Mouse (Mus musculus): ENCODE measurements around the gene Fam193a. TPM values are rescaled to one million over a fixed set of nuclear protein-coding genes. Genes with fewer than 3 reads are reported as not detected.
A peak's percentile ranks its signal among the peaks of the same experiment; 100 is the strongest.

Gene Fam193a
- polyA plus RNA-seq (2016; fragmentation: Nextera tagmentation; extraction: Ambion mirVana): 16.0 and 17.8 TPM in 2 replicates

DNA sequence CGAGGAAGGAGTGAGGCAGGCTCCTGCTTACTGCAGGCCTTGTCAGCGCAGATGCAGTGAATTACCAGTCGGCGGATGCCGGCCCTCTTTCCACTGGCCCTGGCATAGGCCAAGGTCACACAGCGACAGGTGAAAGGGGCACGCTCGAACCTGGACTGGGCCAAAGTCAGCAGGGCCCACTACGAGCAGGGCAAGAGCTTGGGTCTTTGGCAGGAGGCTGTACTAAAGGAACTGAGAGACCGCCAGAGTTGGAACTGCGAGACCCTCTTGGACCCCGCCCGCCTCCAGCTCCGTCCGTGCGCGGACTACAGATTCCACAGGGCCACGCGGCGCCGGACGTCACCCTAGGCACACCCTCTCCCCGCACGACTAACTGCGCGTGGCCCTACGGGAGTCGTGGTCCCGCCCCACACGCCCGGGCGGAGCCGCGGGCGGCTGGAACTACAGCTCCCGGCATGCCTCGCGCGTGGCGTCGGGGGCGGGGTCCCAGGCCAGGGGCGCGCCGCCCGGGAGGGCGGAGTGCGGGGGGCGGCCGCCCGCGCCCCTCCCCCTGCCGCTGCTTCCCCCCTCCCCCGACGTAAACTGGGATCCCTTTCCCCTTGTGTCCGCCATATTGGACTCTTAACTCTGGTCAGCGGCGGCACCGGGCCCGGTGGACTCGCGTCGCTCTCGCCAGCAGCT, at the start of gene Fam193a:
Gene Fam193a (plus strand): TSS at position 593 of the 681 bp plus-strand sequence.
- peak; percentile 100 for ATAC-seq (ENCODE audit: low FRiP score)
- Histone ChIP-seq H3K4me2 (replicated peaks) (peak within 1 kb of the TSS; percentile 72), H3K27me3 (no peaks in the 10 kb centered on the region), H3K9me3 (replicated peaks) (no peaks in the 10 kb centered on the region), H3K36me3 (no peaks in the 10 kb centered on the region), H3K27ac (peak within 1 kb of the TSS; percentile 85), H3K4me3 (peak within 1 kb of the TSS; percentile 96), H3K9ac (peak within 1 kb of the TSS; percentile 93), H3K4me1 (peaks cover 22% of the 10 kb centered on the region)
- under 1% methylated on average over 52 of the region's 64 CpGs for WGBS

DNA sequence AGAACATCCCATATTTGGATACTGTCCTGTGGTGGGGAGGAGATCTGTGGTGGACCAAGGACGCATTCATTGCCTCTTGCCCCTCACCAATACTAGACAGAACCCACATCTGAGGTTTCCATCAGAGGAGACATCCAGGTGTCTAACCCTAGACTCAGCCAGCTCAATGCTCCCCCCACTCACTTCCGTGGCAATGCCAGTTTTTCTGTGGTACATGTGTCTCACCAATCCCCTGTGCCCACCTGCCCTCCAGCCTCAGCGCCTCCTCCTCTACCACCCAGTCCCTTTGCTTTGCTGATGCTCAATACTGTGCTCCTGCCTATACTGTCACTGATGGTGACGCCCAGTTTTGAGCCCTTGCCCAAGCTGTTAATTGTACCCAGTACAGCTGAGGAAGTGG, 48.5 kb upstream of the Fam193a start:
- no peak overlapping the region for H3K4me3 ChIP-seq
- no peak overlapping the region for H3K27ac ChIP-seq
- WGBS: 78% methylated on average over 4 of the region's 4 CpGs
- H3K9me3 ChIP-seq (replicated peaks): no peaks in the 10 kb centered on the region
- H3K4me2 ChIP-seq (replicated peaks): no peak overlapping the region
- ATAC-seq (ENCODE audit: low FRiP score): no peak
- no peaks in the 10 kb centered on the region for H3K27me3 ChIP-seq
- no peaks in the 10 kb centered on the region for H3K36me3 ChIP-seq
- no peaks in the 10 kb centered on the region for H3K4me1 ChIP-seq
- no peak overlapping the region for H3K9ac ChIP-seq

DNA sequence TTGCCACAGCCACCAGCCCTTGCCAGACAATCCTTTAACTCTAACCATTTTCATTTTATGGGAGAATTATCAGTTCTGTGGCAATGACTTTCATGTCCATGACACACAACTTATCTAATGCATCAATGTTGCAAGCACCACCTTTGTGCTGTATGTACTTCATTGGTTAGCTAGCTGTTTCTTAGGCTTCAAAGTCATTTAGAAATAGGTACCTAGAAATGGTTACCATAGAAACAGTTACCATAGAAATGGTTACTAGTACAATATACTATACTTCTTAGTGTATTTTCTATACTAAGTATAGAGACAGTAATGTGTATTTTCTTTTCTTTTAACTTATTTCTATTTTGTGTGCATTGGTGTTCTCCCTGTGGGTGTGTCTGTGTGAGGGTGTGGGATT, 44.4 kb upstream of the Fam193a start:
- Histone ChIP-seq H3K4me2 (replicated peaks) (no peak overlapping the region), H3K9me3 (replicated peaks) (no peaks in the 10 kb centered on the region), H3K4me3 (no peak overlapping the region), H3K9ac (no peak overlapping the region), H3K27ac (no peak overlapping the region), H3K36me3 (no peaks in the 10 kb centered on the region), H3K4me1 (peaks cover 7% of the 10 kb centered on the region), H3K27me3 (0 out of 2 replicates have a peak, but pooled peaks cover 3% of the 10 kb centered on the region)
- ATAC-seq (ENCODE audit: low FRiP score): no peak

DNA sequence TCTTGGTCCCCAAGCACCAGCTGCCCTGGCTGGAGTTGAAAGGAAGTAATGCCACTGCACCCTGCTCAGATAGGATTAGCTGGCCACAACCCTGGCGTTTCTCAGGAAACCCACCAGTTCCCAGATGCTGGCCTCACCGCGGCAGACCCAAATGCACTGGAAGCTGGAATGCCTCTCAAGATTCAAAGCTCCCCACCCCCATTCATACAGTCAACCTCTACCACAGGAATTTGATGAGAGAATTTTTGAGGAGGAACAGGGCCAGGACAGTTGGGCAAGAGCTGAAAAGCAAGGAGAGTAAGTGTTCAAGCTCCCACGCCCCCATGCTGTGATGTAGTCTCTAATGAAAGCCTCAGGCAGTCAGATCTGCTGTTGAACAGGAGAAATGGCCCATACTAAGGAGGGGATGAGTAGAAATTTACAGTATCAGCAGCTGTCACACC, 43.5 kb upstream of the Fam193a start:
- no peak; the same call in 1 of the 2 replicates for ATAC-seq (ENCODE audit: low FRiP score)
- 0 out of 2 replicates have a peak, but pooled peaks cover 3% of the 10 kb centered on the region for H3K27me3 ChIP-seq
- H3K36me3 ChIP-seq: no peaks in the 10 kb centered on the region
- no peak overlapping the region for H3K9ac ChIP-seq
- no peaks in the 10 kb centered on the region for H3K9me3 ChIP-seq (replicated peaks)
- H3K27ac ChIP-seq: no peak overlapping the region
- peaks cover 7% of the 10 kb centered on the region for H3K4me1 ChIP-seq
- peak overlapping the region; percentile 34; the same call in 1 of the 2 replicates for H3K4me3 ChIP-seq
- H3K4me2 ChIP-seq (replicated peaks): peak overlapping the region; percentile 55; the same call in 1 of the 2 replicates
- WGBS: 30% methylated on average over 4 of the region's 4 CpGs

DNA sequence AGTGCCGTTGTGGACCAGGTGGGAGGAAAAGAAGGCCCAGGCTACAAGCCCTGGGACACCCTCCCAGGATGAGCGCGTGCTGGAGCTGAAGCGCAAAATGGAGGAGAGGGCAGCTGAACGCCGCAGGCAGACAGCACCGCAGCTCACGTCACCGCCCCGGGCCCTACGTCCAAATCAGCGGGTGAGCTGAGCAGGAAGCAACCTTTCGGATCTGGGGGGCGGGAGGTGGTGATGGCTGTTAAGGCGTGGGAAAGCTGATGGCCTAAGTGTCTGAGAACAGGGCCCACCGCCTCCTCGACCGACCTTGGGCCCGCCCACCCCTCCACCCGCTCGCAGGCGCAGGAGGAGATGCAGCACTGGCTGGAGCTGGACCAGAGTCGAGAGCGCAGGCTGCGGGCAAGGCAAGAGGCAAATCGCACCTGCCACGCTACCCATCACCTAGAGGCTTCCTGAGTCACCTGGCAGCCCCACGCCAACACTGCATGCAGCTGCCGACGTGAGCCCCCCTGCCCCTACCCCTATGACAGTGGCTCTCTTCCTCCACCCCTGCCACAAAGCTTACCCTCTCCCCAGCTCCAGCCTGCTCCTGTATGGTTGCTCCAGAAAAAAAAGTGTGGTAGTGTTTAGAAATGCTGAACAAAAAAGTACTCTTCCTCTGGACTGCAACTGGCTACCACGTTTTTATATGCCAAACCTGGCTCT, 42.7 kb upstream of the Fam193a start:
- Histone ChIP-seq H3K9ac (peak overlapping the region; percentile 62), H3K4me1 (peaks cover 7% of the 10 kb centered on the region), H3K4me3 (peak overlapping the region; percentile 34), H3K4me2 (replicated peaks) (peak overlapping the region; percentile 55), H3K27me3 (0 out of 2 replicates have a peak, but pooled peaks cover 3% of the 10 kb centered on the region), H3K27ac (no peak overlapping the region), H3K9me3 (replicated peaks) (no peaks in the 10 kb centered on the region), H3K36me3 (no peaks in the 10 kb centered on the region)
- peak; percentile 73 for ATAC-seq (ENCODE audit: low FRiP score)
- WGBS: 10% methylated on average over 31 of the region's 31 CpGs

DNA sequence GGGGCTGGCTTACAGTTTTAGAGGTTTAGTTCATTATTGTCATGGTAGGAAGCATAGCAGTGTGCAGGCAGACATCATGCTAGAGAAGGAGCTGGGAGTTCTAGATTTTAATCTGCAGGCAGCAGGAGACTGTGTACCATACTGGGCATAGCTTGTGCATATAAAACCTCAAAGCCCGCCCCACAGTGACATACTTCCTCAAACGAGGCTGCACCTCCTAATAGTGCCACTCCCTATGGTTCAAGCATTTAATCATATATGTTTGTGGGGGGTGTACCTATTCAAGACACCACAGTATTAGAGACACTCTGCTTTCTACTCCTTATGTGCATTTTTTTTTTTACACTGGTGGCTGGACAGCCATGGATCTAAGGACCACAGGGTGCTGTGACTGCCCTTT, 39.6 kb upstream of the Fam193a start:
- H3K27ac ChIP-seq: no peak overlapping the region
- WGBS: 88% methylated on average over 2 of the region's 2 CpGs
- ATAC-seq (ENCODE audit: low FRiP score): no peak
- H3K4me3 ChIP-seq: no peak overlapping the region
- no peak overlapping the region for H3K9ac ChIP-seq
- no peaks in the 10 kb centered on the region for H3K36me3 ChIP-seq
- no peak overlapping the region for H3K4me2 ChIP-seq (replicated peaks)
- H3K9me3 ChIP-seq (replicated peaks): no peaks in the 10 kb centered on the region
- H3K4me1 ChIP-seq: peaks cover 8% of the 10 kb centered on the region
- 0 out of 2 replicates have a peak, but pooled peaks cover 3% of the 10 kb centered on the region for H3K27me3 ChIP-seq

DNA sequence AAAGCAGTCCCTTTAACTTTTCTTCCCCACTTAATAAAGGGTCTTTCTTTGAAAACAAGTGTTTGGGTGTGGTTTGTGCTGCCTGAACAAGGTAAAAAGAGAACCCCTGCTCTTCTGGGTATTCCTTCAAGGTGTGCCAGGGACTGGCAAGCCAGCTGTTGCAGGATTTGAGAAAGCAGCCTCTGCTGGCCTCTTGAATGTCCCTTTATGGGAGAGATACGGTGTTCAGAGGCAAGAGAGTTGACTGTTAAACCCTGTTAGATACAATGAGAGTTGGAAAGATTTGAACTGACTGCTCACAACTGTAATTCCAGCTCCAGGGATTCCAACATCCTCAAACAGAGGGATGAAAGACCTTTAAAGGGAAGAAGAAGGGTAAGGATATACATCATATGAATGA, 35.7 kb upstream of the Fam193a start:
- Histone ChIP-seq H3K36me3 (no peaks in the 10 kb centered on the region), H3K4me2 (replicated peaks) (no peak overlapping the region), H3K4me1 (peaks cover 20% of the 10 kb centered on the region), H3K9me3 (replicated peaks) (no peaks in the 10 kb centered on the region), H3K27me3 (no peaks in the 10 kb centered on the region), H3K27ac (no peak overlapping the region), H3K9ac (no peak overlapping the region), H3K4me3 (no peak overlapping the region)
- no peak for ATAC-seq (ENCODE audit: low FRiP score)
- 91% methylated on average over 1 of the region's 1 CpGs for WGBS

DNA sequence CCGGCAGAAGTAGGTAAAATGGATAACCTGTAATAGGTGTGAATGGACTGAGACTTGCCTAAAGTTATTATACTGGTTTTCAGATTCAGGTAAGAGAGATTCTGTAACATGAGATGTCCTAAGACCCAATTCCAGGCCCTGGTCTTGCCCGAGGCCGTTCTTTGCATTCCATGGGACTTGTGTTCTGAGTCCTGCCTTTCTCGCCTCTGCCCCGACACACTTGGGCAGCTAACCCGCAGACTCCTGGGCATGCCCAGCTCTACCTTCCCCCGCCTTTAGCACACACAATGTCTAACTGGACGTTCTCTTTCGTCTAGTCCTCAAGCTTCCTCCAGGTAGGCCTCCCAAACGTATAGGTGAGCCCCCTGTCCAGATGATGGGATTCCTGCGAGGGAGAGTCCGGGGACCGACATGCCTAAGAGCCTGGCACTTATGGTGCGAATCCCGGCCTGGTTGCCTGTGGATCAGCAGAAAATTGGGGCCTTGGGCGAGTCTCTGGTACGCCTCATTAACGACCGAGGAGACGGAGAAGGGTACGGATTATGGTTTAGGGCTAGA, 34.1 kb upstream of the Fam193a start:
- Histone ChIP-seq H3K9me3 (replicated peaks) (no peaks in the 10 kb centered on the region), H3K4me2 (replicated peaks) (peak overlapping the region; percentile 78), H3K9ac (peak overlapping the region; percentile 89), H3K4me3 (peak overlapping the region; percentile 97), H3K27me3 (no peaks in the 10 kb centered on the region), H3K4me1 (peaks cover 20% of the 10 kb centered on the region), H3K27ac (peak overlapping the region; percentile 88), H3K36me3 (no peaks in the 10 kb centered on the region)
- WGBS: 3% methylated on average over 21 of the region's 21 CpGs
- peak; percentile 76 for ATAC-seq (ENCODE audit: low FRiP score)

DNA sequence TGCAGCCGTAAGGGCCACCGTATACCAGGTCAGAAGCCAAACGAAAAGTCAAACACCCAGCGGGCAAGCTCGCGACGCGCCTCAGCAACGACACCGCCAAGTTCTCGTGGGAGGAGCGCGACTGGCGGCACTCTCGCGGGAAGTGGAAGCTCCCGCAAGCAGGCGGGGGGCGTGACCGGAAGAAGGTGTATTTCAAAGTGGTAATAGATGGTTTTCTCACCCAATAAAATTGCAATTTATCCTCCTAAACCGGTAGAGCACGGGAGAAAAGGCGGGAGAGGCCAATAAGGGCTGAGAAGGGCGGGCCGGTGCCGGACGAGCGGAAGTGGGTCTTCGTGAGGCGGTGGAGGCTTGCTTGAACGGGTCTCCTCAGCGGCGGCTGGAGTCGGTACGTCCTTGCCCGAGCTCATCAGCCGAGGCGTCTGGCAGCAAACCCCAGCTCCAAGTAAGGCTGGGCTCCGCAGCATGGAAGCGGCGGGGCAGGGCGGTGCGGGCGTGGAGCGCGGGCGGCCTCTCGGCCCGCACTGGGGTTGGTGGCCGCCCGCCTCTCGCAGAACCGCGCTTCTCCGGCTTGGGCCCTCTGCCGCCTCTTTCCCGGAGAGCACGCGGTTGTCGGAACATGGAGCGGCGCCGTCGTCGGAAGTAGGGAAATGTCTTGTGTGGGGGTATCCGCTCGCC, 33.5 kb upstream of the Fam193a start, which contains the start of gene Rnf4:
Gene Rnf4 (plus strand): TSS at position 193 of the 678 bp plus-strand sequence.
- H3K36me3 ChIP-seq: no peaks in the 10 kb centered on the region

DNA sequence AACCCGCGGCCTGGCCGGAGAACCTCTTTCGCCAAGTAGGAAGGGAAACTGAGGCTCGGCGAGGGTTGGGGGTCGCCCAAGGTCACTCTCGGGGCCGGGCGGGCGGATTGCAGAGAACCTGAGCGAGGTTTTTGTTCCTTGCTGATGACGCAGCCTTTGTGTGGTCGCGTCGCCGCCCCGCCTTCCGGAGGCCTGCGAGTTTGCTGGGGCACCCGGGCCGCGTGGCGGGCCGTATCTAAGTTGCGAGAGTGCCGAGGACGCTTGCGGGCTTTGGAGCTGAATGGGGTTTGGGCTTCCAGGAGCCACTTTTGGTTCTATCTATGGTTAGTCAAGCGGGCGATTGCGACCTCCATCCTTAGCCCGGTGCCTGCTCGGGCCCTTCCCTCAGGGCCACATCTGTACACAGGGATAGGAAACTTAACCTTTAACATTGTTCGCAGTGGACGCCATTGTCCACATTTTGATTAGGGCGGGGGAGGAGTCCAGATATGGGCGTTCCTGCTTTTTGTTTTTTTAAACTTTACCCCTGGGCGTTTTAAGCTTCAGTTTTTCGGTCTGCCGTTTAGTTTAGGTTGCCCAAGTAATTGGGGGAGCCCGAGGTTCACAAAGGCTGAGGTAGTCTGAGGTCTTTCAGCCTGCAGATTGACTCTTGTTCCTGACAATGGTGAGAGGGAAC, 32.8 kb upstream of the Fam193a start:
- Histone ChIP-seq H3K36me3 (no peaks in the 10 kb centered on the region), H3K27ac (peak overlapping the region; percentile 90), H3K4me2 (replicated peaks) (peak overlapping the region; percentile 85), H3K27me3 (no peaks in the 10 kb centered on the region), H3K4me1 (peaks cover 20% of the 10 kb centered on the region), H3K4me3 (peak overlapping the region; percentile 97), H3K9ac (peak overlapping the region; percentile 96), H3K9me3 (replicated peaks) (no peaks in the 10 kb centered on the region)
- ATAC-seq (ENCODE audit: low FRiP score): 0 out of 2 replicates have a peak, but pooled peaks have one; percentile 31
- WGBS: under 1% methylated on average over 42 of the region's 42 CpGs

More for the DNA sequence above, 33.5 kb upstream of the Fam193a start, which contains the start of gene Rnf4:
- H3K4me2 ChIP-seq (replicated peaks): peak within 1 kb of the TSS; percentile 85
- peak within 1 kb of the TSS; percentile 97 for H3K4me3 ChIP-seq
- H3K9me3 ChIP-seq (replicated peaks): no peaks in the 10 kb centered on the region
- peak within 1 kb of the TSS; percentile 90 for H3K27ac ChIP-seq
- H3K9ac ChIP-seq: peak within 1 kb of the TSS; percentile 96
- peak; percentile 98 for ATAC-seq (ENCODE audit: low FRiP score)
- peaks cover 20% of the 10 kb centered on the region for H3K4me1 ChIP-seq
- H3K27me3 ChIP-seq: no peaks in the 10 kb centered on the region
- WGBS: under 1% methylated on average over 66 of the region's 67 CpGs

DNA sequence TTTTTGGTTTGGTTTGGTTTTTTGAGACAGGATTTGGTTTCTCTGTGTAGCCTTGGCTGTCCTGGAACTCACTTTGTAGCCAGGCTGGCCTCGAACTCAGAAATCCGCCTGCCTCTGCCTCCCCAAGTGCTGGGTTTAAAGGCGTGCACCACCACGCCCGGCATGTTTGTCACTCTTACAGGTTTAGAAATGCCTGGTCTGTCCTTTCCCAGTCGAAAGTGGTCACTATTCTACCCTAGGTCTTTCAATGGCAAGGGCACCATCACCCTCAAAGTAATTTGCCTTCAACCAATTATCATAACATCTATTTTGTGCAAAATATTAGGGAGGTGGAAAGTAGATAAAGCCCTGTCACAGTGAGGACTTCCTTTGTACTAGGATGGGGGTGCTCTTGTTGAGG, 29.5 kb upstream of the Fam193a start:
- no peaks in the 10 kb centered on the region for H3K27me3 ChIP-seq
- H3K9ac ChIP-seq: no peak overlapping the region
- H3K4me1 ChIP-seq: peaks cover 19% of the 10 kb centered on the region
- H3K4me3 ChIP-seq: no peak overlapping the region
- no peak overlapping the region for H3K27ac ChIP-seq
- H3K9me3 ChIP-seq (replicated peaks): no peaks in the 10 kb centered on the region
- ATAC-seq (ENCODE audit: low FRiP score): no peak
- WGBS: 95% methylated on average over 6 of the region's 6 CpGs
- no peak overlapping the region for H3K4me2 ChIP-seq (replicated peaks)
- H3K36me3 ChIP-seq: peaks cover 15% of the 10 kb centered on the region
